Mouse (Mus musculus): Measurements from ENCODE around the gene Shank2. TPM values are rescaled to one million over a fixed set of nuclear protein-coding genes. Genes with fewer than 3 reads are reported as not detected.

Gene Shank2
- total and polyA plus RNA-seq, 3 experiments = 0.31 to 0.55 (median 0.41) TPM

DNA sequence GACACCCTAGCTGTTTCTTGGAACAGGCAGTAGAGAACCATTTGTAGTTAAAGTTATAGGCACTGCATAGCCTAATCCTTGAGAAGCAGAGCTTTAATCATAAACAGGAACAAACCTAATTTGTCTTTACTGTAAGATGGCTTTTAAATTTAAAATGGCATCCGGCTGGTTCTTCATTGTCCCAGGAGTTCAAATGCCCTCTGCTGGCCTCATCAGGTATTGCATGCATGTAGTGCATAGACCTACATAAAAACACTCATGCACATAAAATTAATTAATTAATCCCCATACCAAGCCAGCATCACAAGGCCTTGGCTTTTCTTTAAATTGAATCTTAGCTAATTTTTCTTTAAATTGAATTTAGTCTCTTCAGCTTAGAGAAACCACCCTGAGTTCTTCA lies 76.9 kb downstream of the Shank2 start:
- intact Hi-C loops (cut with DNase I) = loop anchor here (10.0 kb wide), 1 partner anchor 244 kb away; no protein-coding TSS in a partner anchor
- WGBS = 83% methylated on average over 1 of the region's 1 CpGs
- Histone ChIP-seq H3K4me1 (ENCODE audit: control insufficient read depth, insufficient read depth, low read length) (no peaks in the 10 kb centered on the region), H3K79me2 (replicated peaks; ENCODE audit: control insufficient read depth, insufficient read depth, low read length) (no peaks in the 10 kb centered on the region), H3K27ac (no peak overlapping the region), H3K36me3 (ENCODE audit: control insufficient read depth, insufficient read depth, low read length) (no peaks in the 10 kb centered on the region), H3K4me3 (no peak overlapping the region), H3K27me3 (ENCODE audit: control insufficient read depth, insufficient read depth, low read length) (no peaks in the 10 kb centered on the region), H3K9ac (ENCODE audit: low read depth, low read length) (no peak overlapping the region)
- no peak for DNase-seq
- TF ChIP-seq EP300 (IDR thresholded peaks at IDR 0.05; ENCODE audit: insufficient read depth, low read depth, low read length) = no peak
- no peak for TF ChIP-seq POLR2A (IDR thresholded peaks at IDR 0.05; ENCODE audit: insufficient read depth, low read depth, low read length)
- peak; percentile 72 for TF ChIP-seq CTCF (IDR thresholded peaks at IDR 0.05)

- H3K9ac ChIP-seq (ENCODE audit: low read depth, low read length) = no peak overlapping the region
- intact Hi-C loops (cut with DNase I) = loop anchor here (10.0 kb wide), 1 partner anchor 245 kb away; no protein-coding TSS in a partner anchor
- no peak for DNase-seq
Measured at GRCm38 (mm10) chr7:144079861-144080260, 78.1 kb downstream of the Shank2 start.

GRCm38 (mm10) chr7:144081448-144081847 lies 79.7 kb downstream of the Shank2 start:
- intact Hi-C loops (cut with DNase I) = no loop called here
- Histone ChIP-seq H3K79me2 (replicated peaks; ENCODE audit: control insufficient read depth, insufficient read depth, low read length) (no peaks in the 10 kb centered on the region), H3K27ac (no peak overlapping the region), H3K9ac (ENCODE audit: low read depth, low read length) (no peak overlapping the region), H3K27me3 (ENCODE audit: control insufficient read depth, insufficient read depth, low read length) (no peaks in the 10 kb centered on the region), H3K4me1 (ENCODE audit: control insufficient read depth, insufficient read depth, low read length) (no peaks in the 10 kb centered on the region), H3K36me3 (ENCODE audit: control insufficient read depth, insufficient read depth, low read length) (no peaks in the 10 kb centered on the region), H3K4me3 (no peak overlapping the region)
- TF ChIP-seq EP300 (IDR thresholded peaks at IDR 0.05; ENCODE audit: insufficient read depth, low read depth, low read length) (no peak), POLR2A (IDR thresholded peaks at IDR 0.05; ENCODE audit: insufficient read depth, low read depth, low read length) (no peak), CTCF (IDR thresholded peaks at IDR 0.05) (peak; percentile 30)
- DNase-seq = no peak
- WGBS = 77% methylated on average over 1 of the region's 1 CpGs

More at GRCm38 (mm10) chr7:144079861-144080260, 78.1 kb downstream of the Shank2 start:
- no peak overlapping the region for H3K4me3 ChIP-seq
- no peaks in the 10 kb centered on the region for H3K27me3 ChIP-seq (ENCODE audit: control insufficient read depth, insufficient read depth, low read length)
- H3K4me1 ChIP-seq (ENCODE audit: control insufficient read depth, insufficient read depth, low read length) = no peaks in the 10 kb centered on the region
- H3K27ac ChIP-seq = no peak overlapping the region
- WGBS = 87% methylated on average over 1 of the region's 1 CpGs
- TF ChIP-seq POLR2A (IDR thresholded peaks at IDR 0.05; ENCODE audit: insufficient read depth, low read depth, low read length) = no peak
- no peaks in the 10 kb centered on the region for H3K79me2 ChIP-seq (replicated peaks; ENCODE audit: control insufficient read depth, insufficient read depth, low read length)
- H3K36me3 ChIP-seq (ENCODE audit: control insufficient read depth, insufficient read depth, low read length) = no peaks in the 10 kb centered on the region

GRCm38 (mm10) chr7:144081963-144082362 lies 80.2 kb downstream of the Shank2 start:
- no peaks in the 10 kb centered on the region for H3K79me2 ChIP-seq (replicated peaks; ENCODE audit: control insufficient read depth, insufficient read depth, low read length)
- no peaks in the 10 kb centered on the region for H3K4me1 ChIP-seq (ENCODE audit: control insufficient read depth, insufficient read depth, low read length)
- no peak overlapping the region for H3K27ac ChIP-seq
- 77% methylated on average over 2 of the region's 2 CpGs for WGBS
- H3K36me3 ChIP-seq (ENCODE audit: control insufficient read depth, insufficient read depth, low read length) = no peaks in the 10 kb centered on the region
- DNase-seq = no peak
- H3K27me3 ChIP-seq (ENCODE audit: control insufficient read depth, insufficient read depth, low read length) = no peaks in the 10 kb centered on the region
- no peak overlapping the region for H3K4me3 ChIP-seq
- TF ChIP-seq POLR2A (IDR thresholded peaks at IDR 0.05; ENCODE audit: insufficient read depth, low read depth, low read length) (no peak), EP300 (IDR thresholded peaks at IDR 0.05; ENCODE audit: insufficient read depth, low read depth, low read length) (no peak), CTCF (IDR thresholded peaks at IDR 0.05) (no peak)
- H3K9ac ChIP-seq (ENCODE audit: low read depth, low read length) = no peak overlapping the region
- intact Hi-C loops (cut with DNase I) = no loop called here

DNA sequence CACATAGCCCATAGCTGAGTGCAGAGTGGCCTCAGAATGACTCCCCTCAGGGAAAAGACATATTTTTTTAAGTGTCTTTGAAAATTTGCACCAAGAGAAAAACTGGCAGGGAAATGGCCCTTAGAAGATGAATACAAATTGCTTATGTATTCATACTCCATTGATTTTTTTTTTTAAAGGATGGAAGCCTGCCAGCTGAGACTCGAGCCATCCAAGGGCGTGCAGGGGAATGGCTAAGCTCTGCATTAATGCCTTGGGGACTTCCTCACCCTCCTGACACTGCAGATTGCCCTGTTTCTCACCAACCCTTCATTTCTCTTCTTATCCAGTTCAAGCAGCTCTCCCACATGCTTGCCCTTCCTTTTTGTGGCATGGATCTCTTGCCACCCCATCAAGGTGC lies 85.5 kb downstream of the Shank2 start:
- intact Hi-C loops (cut with DNase I) = no loop called here
- 40% methylated on average over 2 of the region's 2 CpGs for WGBS

DNA sequence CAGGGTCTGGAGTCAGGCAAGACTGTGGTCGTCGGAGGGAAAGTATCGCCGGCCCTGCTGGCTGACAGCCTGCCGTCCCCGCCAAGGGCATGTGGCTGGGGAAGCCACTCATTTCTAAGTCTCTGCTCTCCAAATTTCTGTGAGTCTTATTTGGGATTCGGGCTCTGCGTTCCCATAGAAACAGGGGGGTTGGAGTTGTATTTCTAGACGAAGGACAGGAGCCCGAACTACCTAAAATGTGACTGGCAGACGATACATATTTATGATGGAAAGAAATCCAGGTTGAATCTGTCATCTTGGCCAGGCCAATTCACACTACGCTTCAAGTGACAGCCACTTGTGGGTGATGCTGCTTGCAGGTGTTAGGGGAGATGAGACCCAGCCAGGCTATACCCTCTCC lies 92.4 kb downstream of the Shank2 start:
- Histone ChIP-seq H3K27ac (no peak overlapping the region), H3K79me2 (replicated peaks; ENCODE audit: control insufficient read depth, insufficient read depth, low read length) (no peaks in the 10 kb centered on the region), H3K4me1 (ENCODE audit: control insufficient read depth, insufficient read depth, low read length) (no peaks in the 10 kb centered on the region), H3K27me3 (ENCODE audit: control insufficient read depth, insufficient read depth, low read length) (no peaks in the 10 kb centered on the region), H3K36me3 (ENCODE audit: control insufficient read depth, insufficient read depth, low read length) (no peaks in the 10 kb centered on the region), H3K9ac (ENCODE audit: low read depth, low read length) (no peak overlapping the region), H3K4me3 (no peak overlapping the region)
- WGBS = 81% methylated on average over 12 of the region's 12 CpGs
- DNase-seq = no peak
- intact Hi-C loops (cut with DNase I) = no loop called here
- TF ChIP-seq EP300 (IDR thresholded peaks at IDR 0.05; ENCODE audit: insufficient read depth, low read depth, low read length) (no peak), CTCF (IDR thresholded peaks at IDR 0.05) (no peak)

More for the DNA sequence above, 85.5 kb downstream of the Shank2 start:
- Histone ChIP-seq H3K4me1 (ENCODE audit: control insufficient read depth, insufficient read depth, low read length) (no peaks in the 10 kb centered on the region), H3K79me2 (replicated peaks; ENCODE audit: control insufficient read depth, insufficient read depth, low read length) (no peaks in the 10 kb centered on the region), H3K9ac (ENCODE audit: low read depth, low read length) (no peak overlapping the region), H3K27ac (no peak overlapping the region), H3K4me3 (no peak overlapping the region), H3K27me3 (ENCODE audit: control insufficient read depth, insufficient read depth, low read length) (no peaks in the 10 kb centered on the region), H3K36me3 (ENCODE audit: control insufficient read depth, insufficient read depth, low read length) (no peaks in the 10 kb centered on the region)
- no peak for DNase-seq
- no peak for TF ChIP-seq EP300 (IDR thresholded peaks at IDR 0.05; ENCODE audit: insufficient read depth, low read depth, low read length)
- no peak for TF ChIP-seq CTCF (IDR thresholded peaks at IDR 0.05)

Measured in heart, adult 2 months (tissue).